Mouse (Mus musculus): ENCODE data around the gene Nav3.
"Not testable (repeated sequence)": the region's sequence is repeated elsewhere in the genome, so short reads cannot be mapped to it uniquely, and the experiment has no call there.

Nav3 gene

GRCm38 (mm10) chr10:110076575-110076974, 379.4 kb downstream of the Nav3 start:
- DNase-seq (ENCODE audit: low spot score): no peak

- DNase-seq (ENCODE audit: low spot score): no peak
Measured at GRCm38 (mm10) chr10:110072355-110072754, 383.6 kb downstream of the Nav3 start.

GRCm38 (mm10) chr10:110061166-110061565, 394.8 kb downstream of the Nav3 start:
- no peak for DNase-seq (ENCODE audit: low spot score)

GRCm38 (mm10) chr10:110037547-110037946, 418.5 kb downstream of the Nav3 start:
- DNase-seq (ENCODE audit: low spot score): no peak

GRCm38 (mm10) chr10:110034582-110035099, 421.4 kb downstream of the Nav3 start:
- no peak for DNase-seq (ENCODE audit: low spot score)

- DNase-seq (ENCODE audit: low spot score): not testable (repeated sequence)
Measured at GRCm38 (mm10) chr10:110024897-110025296, 431.1 kb downstream of the Nav3 start.

- DNase-seq (ENCODE audit: low spot score): no peak
Measured at GRCm38 (mm10) chr10:110022100-110022499, 433.9 kb downstream of the Nav3 start.

- no peak for DNase-seq (ENCODE audit: low spot score)
Measured at GRCm38 (mm10) chr10:110019266-110019866, 436.6 kb downstream of the Nav3 start.

GRCm38 (mm10) chr10:110001328-110001727, 454.7 kb downstream of the Nav3 start:
- not testable (repeated sequence) for DNase-seq (ENCODE audit: low spot score)

GRCm38 (mm10) chr10:110000755-110001247, 455.2 kb downstream of the Nav3 start:
- no peak for DNase-seq (ENCODE audit: low spot score)

- no peak for DNase-seq (ENCODE audit: low spot score)
Measured at GRCm38 (mm10) chr10:109999904-110000303, 456.1 kb downstream of the Nav3 start.

- no peak for DNase-seq (ENCODE audit: low spot score)
Measured at GRCm38 (mm10) chr10:109994302-109994701, 461.7 kb downstream of the Nav3 start.

GRCm38 (mm10) chr10:109985824-109986485, 470.0 kb downstream of the Nav3 start:
- peak; percentile 44 for DNase-seq (ENCODE audit: low spot score)

GRCm38 (mm10) chr10:109976351-109976750, 479.7 kb downstream of the Nav3 start:
- DNase-seq (ENCODE audit: low spot score): no peak

GRCm38 (mm10) chr10:109974177-109974576, 481.8 kb downstream of the Nav3 start:
- DNase-seq (ENCODE audit: low spot score): no peak

GRCm38 (mm10) chr10:109973483-109973882, 482.5 kb downstream of the Nav3 start:
- no peak for DNase-seq (ENCODE audit: low spot score)

- DNase-seq (ENCODE audit: low spot score): no peak
Measured at GRCm38 (mm10) chr10:109950296-109950695, 505.7 kb downstream of the Nav3 start.

- no peak for DNase-seq (ENCODE audit: low spot score)
Measured at GRCm38 (mm10) chr10:109929319-109929622, 526.7 kb downstream of the Nav3 start.

GRCm38 (mm10) chr10:109928547-109929318, 527.3 kb downstream of the Nav3 start:
- no peak for DNase-seq (ENCODE audit: low spot score)

GRCm38 (mm10) chr10:109926149-109926548, 529.9 kb downstream of the Nav3 start:
- no peak for DNase-seq (ENCODE audit: low spot score)

GRCm38 (mm10) chr10:109924136-109924535, 531.9 kb downstream of the Nav3 start:
- no peak for DNase-seq (ENCODE audit: low spot score)

GRCm38 (mm10) chr10:109921368-109921767, 534.6 kb downstream of the Nav3 start:
- no peak for DNase-seq (ENCODE audit: low spot score)
